Mouse (Mus musculus): Measurements from ENCODE around the gene Mamld1. TPM values are rescaled to one million over a fixed set of nuclear protein-coding genes. Genes with fewer than 3 reads are reported as not detected.

Mamld1 gene
- total and polyA plus RNA-seq, 3 experiments: not detected

DNA sequence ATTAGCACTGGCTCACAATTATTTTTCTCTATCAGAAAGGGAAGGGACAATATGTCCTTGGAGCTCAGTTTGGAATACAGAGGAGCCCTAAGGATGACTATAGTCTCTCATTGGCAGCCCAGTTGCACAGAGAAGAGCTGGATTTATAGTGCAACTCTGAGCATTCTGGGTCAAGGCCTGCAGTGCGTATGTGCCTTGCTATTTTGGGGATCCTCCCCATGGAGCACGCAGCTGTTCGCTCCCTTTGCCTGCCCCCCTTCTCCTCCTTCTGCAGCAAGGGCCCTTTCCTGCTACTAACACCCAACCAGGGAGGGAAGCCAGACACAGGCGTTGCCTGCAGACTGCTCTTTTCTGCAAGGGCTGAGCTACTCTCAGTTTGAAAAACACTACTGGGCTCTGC, 56.3 kb downstream of the Mamld1 start:
- no peaks in the 10 kb centered on the region for H3K79me2 ChIP-seq (replicated peaks; ENCODE audit: control insufficient read depth, extremely low read depth, insufficient read depth, poor library complexity, severe bottlenecking)
- H3K9ac ChIP-seq (ENCODE audit: insufficient read depth, low read depth): no peak overlapping the region
- DNase-seq (ENCODE audit: extremely low read depth): no peak
- H3K4me3 ChIP-seq (replicated peaks in 1 of 3; ENCODE audit: low read depth in 2 of 3, low read length in 2 of 3, poor library complexity in 1 of 3): no peak overlapping the region
- no peak overlapping the region for H3K4me2 ChIP-seq (ENCODE audit: insufficient read depth, low read depth, poor library complexity, severe bottlenecking)
- no peak overlapping the region for H3K27ac ChIP-seq (ENCODE audit: insufficient read depth, low read depth)
- no peak for TF ChIP-seq JUND (conservative IDR thresholded peaks at IDR 0.05; ENCODE audit: low read depth, low read length)
- no peak for TF ChIP-seq NELFE (IDR thresholded peaks at IDR 0.05; ENCODE audit: low read depth, low read length)
- no peak for TF ChIP-seq SMC3 (IDR thresholded peaks at IDR 0.05; ENCODE audit: low read depth, low read length)
- TF ChIP-seq TBP (conservative IDR thresholded peaks at IDR 0.05; ENCODE audit: low read depth, low read length): no peak
- TF ChIP-seq MYC (IDR thresholded peaks at IDR 0.05; ENCODE audit: low read depth, low read length): no peak
- no peak for TF ChIP-seq ZC3H11A (IDR thresholded peaks at IDR 0.05; ENCODE audit: low read depth, low read length)
- TF ChIP-seq KAT2A (IDR thresholded peaks at IDR 0.05; ENCODE audit: insufficient replicate concordance, low read length): no peak
- no peak for TF ChIP-seq MAX (IDR thresholded peaks at IDR 0.05; ENCODE audit: low read length)
- TF ChIP-seq NRF1 (IDR thresholded peaks at IDR 0.05; ENCODE audit: low read depth, low read length): no peak
- no peak for TF ChIP-seq POLR2AphosphoS2 (IDR thresholded peaks at IDR 0.05; ENCODE audit: low read depth, low read length)
- TF ChIP-seq TCF12 (IDR thresholded peaks at IDR 0.05; ENCODE audit: low read depth, low read length): no peak
- no peak for TF ChIP-seq RCOR1 (conservative IDR thresholded peaks at IDR 0.05; ENCODE audit: low read depth, low read length)
- TF ChIP-seq MEF2A (IDR thresholded peaks at IDR 0.05; ENCODE audit: borderline replicate concordance, low read depth, low read length): no peak
- TF ChIP-seq CHD1 (IDR thresholded peaks at IDR 0.05; ENCODE audit: low read depth, low read length): no peak
- no peak for TF ChIP-seq ZNF384 (IDR thresholded peaks at IDR 0.05; ENCODE audit: low read depth, low read length)
- H3K36me3 ChIP-seq (replicated peaks in 1 of 2; ENCODE audit: control insufficient read depth in 1 of 2, insufficient read depth in 1 of 2, low read length in 1 of 2): no peaks in the 10 kb centered on the region
- in situ Hi-C loops (cut with MboI; ENCODE audit: low pct_ligation_motif_present, low pct_unique_long_range_greater_than_20kb, low sequenced_read_pairs) (no loop called here), dilution Hi-C loops (cut with MboI; ENCODE audit: extremely low pct_ligation_motif_present, extremely low pct_unique_long_range_greater_than_20kb, low sequenced_read_pairs) (no loop called here)
- no peaks in the 10 kb centered on the region for H3K27me3 ChIP-seq (replicated peaks)
- no peaks in the 10 kb centered on the region for H3K9me3 ChIP-seq (replicated peaks; ENCODE audit: low read length)
- H3K4me1 ChIP-seq (ENCODE audit: control insufficient read depth in 1 of 2, insufficient read depth in 2 of 2): no peaks in the 10 kb centered on the region

GRCm38 (mm10) chrX:71108056-71108735, 58.1 kb downstream of the Mamld1 start:
- dilution Hi-C loops (cut with MboI; ENCODE audit: extremely low pct_ligation_motif_present, extremely low pct_unique_long_range_greater_than_20kb, low sequenced_read_pairs) (no loop called here), in situ Hi-C loops (cut with MboI; ENCODE audit: low pct_ligation_motif_present, low pct_unique_long_range_greater_than_20kb, low sequenced_read_pairs) (no loop called here)
- Histone ChIP-seq H3K9me3 (replicated peaks; ENCODE audit: low read length) (no peaks in the 10 kb centered on the region), H3K27ac (ENCODE audit: insufficient read depth, low read depth) (no peak overlapping the region), H3K4me2 (ENCODE audit: insufficient read depth, low read depth, poor library complexity, severe bottlenecking) (no peak overlapping the region), H3K27me3 (replicated peaks) (no peaks in the 10 kb centered on the region), H3K36me3 (replicated peaks in 1 of 2; ENCODE audit: control insufficient read depth in 1 of 2, insufficient read depth in 1 of 2, low read length in 1 of 2) (no peaks in the 10 kb centered on the region), H3K79me2 (replicated peaks; ENCODE audit: control insufficient read depth, extremely low read depth, insufficient read depth, poor library complexity, severe bottlenecking) (no peaks in the 10 kb centered on the region), H3K4me1 (ENCODE audit: control insufficient read depth in 1 of 2, insufficient read depth in 2 of 2) (no peaks in the 10 kb centered on the region), H3K4me3 (replicated peaks in 1 of 3; ENCODE audit: low read depth in 2 of 3, low read length in 2 of 3, poor library complexity in 1 of 3) (no peak overlapping the region), H3K9ac (ENCODE audit: insufficient read depth, low read depth) (no peak overlapping the region)
- no peak for TF ChIP-seq CHD1 (IDR thresholded peaks at IDR 0.05; ENCODE audit: low read depth, low read length)
- no peak for TF ChIP-seq POLR2AphosphoS2 (IDR thresholded peaks at IDR 0.05; ENCODE audit: low read depth, low read length)
- no peak for TF ChIP-seq UBTF (IDR thresholded peaks at IDR 0.05; ENCODE audit: low read depth, low read length)
- TF ChIP-seq ZKSCAN1 (IDR thresholded peaks at IDR 0.05; ENCODE audit: borderline replicate concordance, low read depth, low read length): no peak
- TF ChIP-seq GABPA (IDR thresholded peaks at IDR 0.05; ENCODE audit: insufficient replicate concordance, low read depth, low read length): no peak
- TF ChIP-seq TCF12 (IDR thresholded peaks at IDR 0.05; ENCODE audit: low read depth, low read length): no peak
- DNase-seq (ENCODE audit: extremely low read depth): no peak

Data from CH12.LX (cell line).